In the genomic region with DNA sequence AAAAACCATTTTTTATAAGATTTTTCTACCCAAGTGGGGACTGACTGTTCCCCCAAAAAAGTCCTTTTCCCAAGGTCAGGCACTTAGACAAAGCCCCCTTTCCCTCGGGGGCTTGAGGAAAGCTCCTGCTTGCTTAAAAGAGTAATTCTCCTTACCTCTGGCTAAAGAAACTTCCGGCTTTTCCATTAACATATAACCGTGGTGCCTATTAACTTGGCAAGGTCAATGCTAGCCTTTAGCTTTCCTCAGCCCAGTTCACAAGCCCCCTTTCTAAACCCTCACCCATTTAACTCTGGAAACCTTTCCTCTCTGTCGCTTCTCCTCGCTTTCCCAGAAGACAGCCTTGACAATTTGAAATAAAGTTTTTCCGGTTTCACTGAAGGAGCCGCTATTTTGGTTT, we compare ENCODE assay signal across 11 mouse cellular contexts. TPM values are rescaled to one million over a fixed set of nuclear protein-coding genes. Genes with fewer than 3 reads are reported as not detected.
A peak's percentile ranks its signal among the peaks of the same experiment; 100 is the strongest.
DNase-seq lines count a peak whose midpoint lies in the region; ATAC-seq and TF ChIP-seq lines count a peak whose summit lies in the region.
"Had no signal": no experiment of that assay in that cellular context is flagged by ENCODE, and none has a peak within 500 bp of the region (broad histone marks: within the 10 kb centered on the region; RNA-seq: fewer than 3 reads in every experiment).

No protein-coding gene starts in this region.

- no peak for ATAC-seq in heart, postnatal 0 days (ENCODE audit: insufficient read depth, low read depth)
- ATAC-seq in midbrain, embryonic 14.5 days (ENCODE audit: low FRiP score, low TSS enrichment), result no peak
- ATAC-seq in forebrain, postnatal 0 days, result no peak
- no peak for ATAC-seq in intestine, postnatal 0 days

- no peak overlapping the region for H3K4me3 ChIP-seq in heart, postnatal 0 days (ENCODE audit: low read depth, low read length)
- 0 out of 2 replicates have a peak overlapping the region, but pooled peaks have one; percentile 17 for H3K4me3 ChIP-seq in midbrain, embryonic 14.5 days (replicated peaks; ENCODE audit: low read depth, low read length)
- no peak overlapping the region for H3K4me3 ChIP-seq in midbrain, embryonic 10.5 days
- H3K4me3 ChIP-seq in forebrain, postnatal 0 days (ENCODE audit: low read depth, low read length), result no peak overlapping the region
- H3K4me3 ChIP-seq in intestine, postnatal 0 days (ENCODE audit: low read depth, low read length), result no peak overlapping the region

- no peaks in the 10 kb centered on the region for H3K27me3 ChIP-seq in heart, postnatal 0 days (ENCODE audit: control insufficient read depth, insufficient read depth, low read length)
- no peaks in the 10 kb centered on the region for H3K27me3 ChIP-seq in midbrain, embryonic 14.5 days (ENCODE audit: control insufficient read depth, insufficient read depth, low read length)
- no peaks in the 10 kb centered on the region for H3K27me3 ChIP-seq in midbrain, embryonic 10.5 days (ENCODE audit: low read depth, poor library complexity, severe bottlenecking)
- no peaks in the 10 kb centered on the region for H3K27me3 ChIP-seq in forebrain, postnatal 0 days (ENCODE audit: insufficient read depth, low read length)
- H3K27me3 ChIP-seq in intestine, postnatal 0 days (replicated peaks; ENCODE audit: control insufficient read depth, insufficient read depth, low read length), result no peaks in the 10 kb centered on the region
- H3K27me3 ChIP-seq: CH12.LX had no signal

- intact Hi-C loops in heart, postnatal 36 days (cut with DNase I), result no loop called here
- intact Hi-C loops in left cerebral cortex, postnatal 14 days (cut with DNase I), result no loop called here

- no peaks in the 10 kb centered on the region for H3K36me3 ChIP-seq in heart, postnatal 0 days (replicated peaks; ENCODE audit: control insufficient read depth, insufficient read depth, low read length)
- H3K36me3 ChIP-seq in midbrain, embryonic 14.5 days (ENCODE audit: control insufficient read depth, insufficient read depth, low read length), result no peaks in the 10 kb centered on the region
- H3K36me3 ChIP-seq in midbrain, embryonic 10.5 days, result no peaks in the 10 kb centered on the region
- no peaks in the 10 kb centered on the region for H3K36me3 ChIP-seq in forebrain, postnatal 0 days (ENCODE audit: insufficient read depth)
- H3K36me3 ChIP-seq in intestine, postnatal 0 days (ENCODE audit: control insufficient read depth, insufficient read depth), result no peaks in the 10 kb centered on the region

- no peaks in the 10 kb centered on the region for H3K9me3 ChIP-seq in heart, postnatal 0 days (replicated peaks; ENCODE audit: control insufficient read depth, low read length)
- H3K9me3 ChIP-seq in midbrain, embryonic 14.5 days (ENCODE audit: control insufficient read depth, low read length), result no peaks in the 10 kb centered on the region
- H3K9me3 ChIP-seq in midbrain, embryonic 10.5 days (replicated peaks), result no peaks in the 10 kb centered on the region
- H3K9me3 ChIP-seq in forebrain, postnatal 0 days (ENCODE audit: low read length), result no peaks in the 10 kb centered on the region
- H3K9me3 ChIP-seq in intestine, postnatal 0 days (ENCODE audit: control insufficient read depth), result no peaks in the 10 kb centered on the region

- H3K4me1 ChIP-seq in heart, postnatal 0 days (ENCODE audit: control insufficient read depth, insufficient read depth), result no peaks in the 10 kb centered on the region
- H3K4me1 ChIP-seq in midbrain, embryonic 14.5 days (ENCODE audit: control insufficient read depth, insufficient read depth, low read length), result peaks cover 12% of the 10 kb centered on the region
- H3K4me1 ChIP-seq in midbrain, embryonic 10.5 days, result peaks cover 12% of the 10 kb centered on the region
- peaks cover 14% of the 10 kb centered on the region; the same call in 1 of the 2 replicates for H3K4me1 ChIP-seq in forebrain, postnatal 0 days (ENCODE audit: insufficient read depth)
- H3K4me1 ChIP-seq in intestine, postnatal 0 days (replicated peaks; ENCODE audit: control insufficient read depth, insufficient read depth, low read length), result no peaks in the 10 kb centered on the region

- WGBS in heart, postnatal 0 days, result 47% methylated on average over 7 of the region's 7 CpGs
- WGBS in midbrain, embryonic 14.5 days, result 54% methylated on average over 7 of the region's 7 CpGs
- 51% methylated on average over 7 of the region's 7 CpGs for WGBS in midbrain, embryonic 10.5 days
- 27% methylated on average over 7 of the region's 7 CpGs for WGBS in forebrain, postnatal 0 days
- WGBS in intestine, postnatal 0 days, result 53% methylated on average over 7 of the region's 7 CpGs

- TF ChIP-seq CTCF in heart, postnatal 0 days (IDR thresholded peaks at IDR 0.05; ENCODE audit: low read depth), result no peak
- no peak for TF ChIP-seq CTCF in forebrain, postnatal 0 days (IDR thresholded peaks at IDR 0.05; ENCODE audit: low read depth)
- no peak for TF ChIP-seq CTCF in intestine, postnatal 0 days (IDR thresholded peaks at IDR 0.05; ENCODE audit: low read depth)

- DNase-seq in heart, postnatal 0 days (ENCODE audit: low spot score), result no peak
- no peak for DNase-seq in heart, postnatal 36 days
- peak; percentile 18 for DNase-seq in midbrain, embryonic 14.5 days
- no peak for DNase-seq in midbrain, embryonic 10.5 days (ENCODE audit: low spot score)
- no peak for DNase-seq in forebrain, postnatal 0 days
- DNase-seq in thymus, postnatal 25 days, result no peak
- no peak for DNase-seq in left cerebral cortex, postnatal 14 days (ENCODE audit: low spot score in 2 of 2)
- DNase-seq: thymus, adult 2 months had no signal

- no peak overlapping the region for H3K9ac ChIP-seq in heart, postnatal 0 days (replicated peaks; ENCODE audit: low read depth, low read length)
- H3K9ac ChIP-seq in midbrain, embryonic 14.5 days (replicated peaks; ENCODE audit: low read length), result no peak overlapping the region
- no peak overlapping the region; the same call in 1 of the 2 replicates for H3K9ac ChIP-seq in forebrain, postnatal 0 days
- no peak overlapping the region for H3K9ac ChIP-seq in intestine, postnatal 0 days (ENCODE audit: low read depth, low read length)

- no peak overlapping the region for H3K27ac ChIP-seq in heart, postnatal 0 days (ENCODE audit: low read depth)
- H3K27ac ChIP-seq in midbrain, embryonic 14.5 days (replicated peaks; ENCODE audit: low read depth, low read length), result no peak overlapping the region
- no peak overlapping the region for H3K27ac ChIP-seq in midbrain, embryonic 10.5 days (replicated peaks)
- H3K27ac ChIP-seq in forebrain, postnatal 0 days (ENCODE audit: low read depth, low read length), result peak overlapping the region; percentile 67
- H3K27ac ChIP-seq in intestine, postnatal 0 days (ENCODE audit: low read depth, low read length), result no peak overlapping the region

- peak overlapping the region; percentile 16; the same call in 1 of the 2 replicates for H3K4me2 ChIP-seq in heart, postnatal 0 days (ENCODE audit: low read depth, low read length)
- 0 out of 2 replicates have a peak overlapping the region, but pooled peaks have one; percentile 39 for H3K4me2 ChIP-seq in midbrain, embryonic 14.5 days (ENCODE audit: low read length)
- H3K4me2 ChIP-seq in forebrain, postnatal 0 days (ENCODE audit: low read depth), result peak overlapping the region; percentile 24
- no peak overlapping the region for H3K4me2 ChIP-seq in intestine, postnatal 0 days (replicated peaks; ENCODE audit: low read depth)

- TF ChIP-seq EP300 in heart, postnatal 0 days (IDR thresholded peaks at IDR 0.05; ENCODE audit: low read depth), result no peak

RNA-seq across cellular contexts. Expression of a gene that starts 29.7 kb away (rescaled TPM):
- total RNA-seq in heart, postnatal 0 days (2014; rRNA removed; ENCODE audit: low replicate concordance), result not detected in 2 replicates
- not detected in 2 replicates for polyA plus RNA-seq in heart, postnatal 0 days (2015; fragmentation: Nextera tagmentation; extraction: Ambion mirVana)
- not detected for total RNA-seq in heart, postnatal 36 days (2021)
- 0.08 and 0.17 TPM in 2 replicates for polyA plus RNA-seq in midbrain, embryonic 14.5 days (2014; fragmentation: Nextera tagmentation; extraction: Ambion mirVana)
- 0.09 and 0.16 TPM in 2 replicates for polyA plus RNA-seq in midbrain, embryonic 10.5 days (2016; fragmentation: Nextera tagmentation; extraction: Ambion mirVana)
- 0.08 TPM in 1 of 2 replicates, not detected in the other for total RNA-seq in forebrain, postnatal 0 days (2014; rRNA removed)
- 0.04 and 0.10 TPM in 2 replicates for polyA plus RNA-seq in forebrain, postnatal 0 days (2015; fragmentation: Nextera tagmentation; extraction: Ambion mirVana)
- not detected in 2 replicates for polyA plus RNA-seq in intestine, postnatal 0 days (2015; fragmentation: Nextera tagmentation; extraction: Ambion mirVana)
- not detected for total RNA-seq in left cerebral cortex, postnatal 14 days (2021)
- total RNA-seq: gastrocnemius, adult 8-10 months had no signal
